Mouse (Mus musculus) left cerebral cortex, adult 9 months (tissue): ENCODE data around the gene Stk11.
A peak's percentile ranks its signal among the peaks of the same experiment; 100 is the strongest.

Experiments
- DNase-seq, 2 experiments: peaks; one replicate each; pipeline ENCODE4 v3.0.0; 2022; ENCODE audit warnings: low spot score in 2 of 2

Stk11 gene

GRCm38 (mm10) chr10:80130403-80131031 lies 14.9 kb downstream of the Stk11 start:
- no peak for DNase-seq

- peak in 1 of 2 experiments; percentile 65 for DNase-seq
These were observed 15.8 kb downstream of the Stk11 start for GRCm38 (mm10) chr10:80131316-80131951.

GRCm38 (mm10) chr10:80131952-80132350 lies 16.3 kb downstream of the Stk11 start:
- peak in 1 of 2 experiments; percentile 35 for DNase-seq

- peak in 1 of 2 experiments; percentile 51 for DNase-seq
These were observed 17.7 kb downstream of the Stk11 start for GRCm38 (mm10) chr10:80133226-80133849.

GRCm38 (mm10) chr10:80134421-80134820 lies 18.8 kb downstream of the Stk11 start:
- no peak for DNase-seq

- no peak for DNase-seq
These were observed 19.6 kb downstream of the Stk11 start for GRCm38 (mm10) chr10:80135161-80135560.

- no peak for DNase-seq
These were observed 20.0 kb downstream of the Stk11 start for GRCm38 (mm10) chr10:80135641-80136040.

- no peak for DNase-seq
These were observed 20.8 kb downstream of the Stk11 start for GRCm38 (mm10) chr10:80136179-80136951.

- no peak for DNase-seq
These were observed 21.5 kb downstream of the Stk11 start for GRCm38 (mm10) chr10:80136952-80137625.

GRCm38 (mm10) chr10:80137626-80138552 lies 22.3 kb downstream of the Stk11 start:
- no peak for DNase-seq

- DNase-seq = peak in 1 of 2 experiments; percentile 73
These were observed 23.2 kb downstream of the Stk11 start, which contains the start of gene Atp5d for GRCm38 (mm10) chr10:80138553-80139438. Gene Atp5d (plus strand): TSS chr10:80138632.

- no peak for DNase-seq
These were observed 23.8 kb downstream of the Stk11 start for GRCm38 (mm10) chr10:80139439-80139775.

- DNase-seq = no peak
These were observed 24.5 kb downstream of the Stk11 start for GRCm38 (mm10) chr10:80139975-80140665.

GRCm38 (mm10) chr10:80140666-80141035 lies 25.0 kb downstream of the Stk11 start, which contains the start of gene Cbarp:
Gene Cbarp (minus strand): TSS chr10:80140835.
- no peak for DNase-seq

GRCm38 (mm10) chr10:80141243-80141642 lies 25.6 kb downstream of the Stk11 start:
- DNase-seq = peak; percentile 96 to 97

GRCm38 (mm10) chr10:80141786-80142529 lies 26.4 kb downstream of the Stk11 start:
- DNase-seq = peak; percentile 91 to 96

GRCm38 (mm10) chr10:80142530-80142925 lies 26.9 kb downstream of the Stk11 start:
- peak in 1 of 2 experiments; percentile 54 for DNase-seq

- no peak for DNase-seq
These were observed 28.1 kb downstream of the Stk11 start for GRCm38 (mm10) chr10:80143664-80144063.
